Mouse (Mus musculus): ENCODE data around the gene Nras. TPM values are rescaled to one million over a fixed set of nuclear protein-coding genes. Genes with fewer than 3 reads are reported as not detected.

Gene Nras
- 10 to 100 TPM; 76.4 to 84.2 TPM for total RNA-seq (2023)

GRCm38 (mm10) chr3:103058207-103059157, at the start of gene Nras:
Gene Nras (plus strand): TSS chr3:103058285.

GRCm38 (mm10) chr3:103020249-103020942, 37.7 kb upstream of the Nras start, which contains the start of gene Csde1:
Gene Csde1 (plus strand): TSS chr3:103020426.

DNA sequence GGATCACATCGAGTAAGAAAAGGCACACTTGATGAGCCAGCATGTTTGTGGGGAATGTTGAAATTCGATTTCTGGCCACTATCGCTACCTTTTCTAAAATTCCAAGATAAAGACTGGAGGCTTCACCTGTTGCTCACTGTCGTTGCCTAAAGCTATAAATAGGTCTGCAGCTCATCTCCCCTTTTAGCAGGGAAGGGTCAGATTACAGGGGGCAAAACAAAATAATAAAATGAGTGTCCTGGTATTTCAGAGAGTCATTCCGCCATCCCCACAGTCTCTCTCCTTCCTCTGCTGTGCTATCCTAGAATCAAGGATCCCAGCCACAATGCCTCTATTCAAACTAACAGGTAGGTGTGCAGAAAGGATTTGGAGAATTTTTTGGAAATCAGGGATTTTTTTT, 15.7 kb downstream of the Nras start, which contains the start of gene Ampd1:
TSS of gene Ampd1 (plus strand) at position 244 of the 400 bp plus-strand sequence.

DNA sequence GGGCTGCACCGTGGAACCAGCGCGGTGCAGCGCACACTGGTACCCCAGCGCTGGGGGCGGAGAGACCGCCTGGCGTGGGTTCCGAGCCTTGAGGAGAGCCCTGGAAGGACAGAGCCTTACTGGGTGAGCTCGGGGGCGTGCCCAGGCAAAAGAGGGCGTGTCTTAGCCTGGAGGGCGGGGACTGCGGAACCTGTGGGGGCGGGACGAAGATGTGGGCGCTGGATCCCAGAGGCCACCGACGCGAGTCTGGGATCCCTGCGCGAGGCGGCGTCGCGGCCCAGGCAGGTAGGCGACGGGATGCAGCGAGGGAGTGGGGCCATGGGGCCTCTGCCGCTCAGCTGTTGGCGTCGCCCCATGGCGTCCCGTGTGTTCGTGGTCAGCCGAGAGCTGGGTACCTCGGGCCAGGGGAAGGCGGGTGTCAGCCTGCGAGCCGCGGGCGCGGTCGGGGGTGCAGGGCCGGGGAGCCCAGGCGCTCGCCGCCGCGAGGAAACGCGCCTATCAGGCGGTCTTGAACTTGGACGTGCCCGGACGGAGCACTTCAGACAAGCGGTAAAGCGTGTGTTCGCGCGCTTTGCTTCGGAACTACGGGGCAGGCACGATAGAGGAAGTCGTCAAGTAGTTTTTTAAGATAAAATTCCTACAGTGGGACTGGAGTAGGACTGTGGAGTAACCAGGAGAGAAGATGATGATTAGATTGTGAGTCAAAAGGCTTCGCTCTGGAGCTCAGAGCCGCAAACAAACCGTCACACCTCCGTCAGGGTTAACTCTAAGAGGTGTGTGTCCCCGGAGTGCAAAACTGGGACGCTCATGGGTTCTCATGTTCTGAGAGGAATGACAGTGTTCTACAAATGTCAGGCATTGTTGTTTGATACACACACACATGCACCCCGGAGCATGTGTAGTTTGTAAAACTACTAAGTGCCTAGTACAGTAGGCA, 44.6 kb downstream of the Nras start, which contains the start of gene Dennd2c:
TSS of gene Dennd2c (plus strand) at position 151 of the 937 bp plus-strand sequence.

Other genes starting within 250 kb of the Nras start
- gene Sycp1, start 122.2 kb upstream of the Nras start, total RNA-seq (2023) = not detected
- gene Nr1h5, start 94.2 kb upstream of the Nras start, total RNA-seq (2023) = not detected
- gene Sike1, start 62.6 kb upstream of the Nras start, total RNA-seq (2023) = 10 to 100 TPM; 47.7 to 59.3 TPM
- 100 to 1,000 TPM; 183 to 214 TPM for gene Csde1, start 37.9 kb upstream of the Nras start, total RNA-seq (2023)
- gene Ampd1, start 15.7 kb downstream of the Nras start, total RNA-seq (2023) = not detected
- gene Dennd2c, start 44.3 kb downstream of the Nras start, total RNA-seq (2023) = 1 to 10 TPM; 1.9 to 2.2 TPM
- 10 to 100 TPM; 38.5 to 43.3 TPM for gene Bcas2, start 113.4 kb downstream of the Nras start, total RNA-seq (2023)
- gene Trim33, start 221.0 kb downstream of the Nras start, total RNA-seq (2023) = 10 to 100 TPM; 40.5 to 42.2 TPM

Data from neutrophil, adult 83 days (primary cell).